Mouse (Mus musculus) thymus, adult 2 months (tissue): ENCODE results near the gene Hk1. TPM values are rescaled to one million over a fixed set of nuclear protein-coding genes. Genes with fewer than 3 reads are reported as not detected.
A peak's percentile ranks its signal among the peaks of the same experiment; 100 is the strongest.

Experiments
- DNase-seq: peaks from one replicate; pipeline ENCODE4 v3.0.0; 2021
- H3K27ac ChIP-seq: fragments of 200-500 bp; 2 replicates; pipeline ENCODE4 v1.5.1; 2012; ENCODE audit warnings: low read length, control low read depth; ENCODE audit not compliant: control insufficient read depth, insufficient read depth
- H3K27me3 ChIP-seq: fragments of 200-500 bp; 2 replicates; pipeline ENCODE4 v1.6.1; 2012; ENCODE audit warnings: mild to moderate bottlenecking, low read length, moderate library complexity, mixed read lengths; ENCODE audit not compliant: control insufficient read depth, insufficient read depth
- H3K36me3 ChIP-seq: fragments of 200-500 bp; 2 replicates; pipeline ENCODE4 v1.6.1; 2012; ENCODE audit warnings: mild to moderate bottlenecking, low read length, moderate library complexity; ENCODE audit not compliant: control insufficient read depth, insufficient read depth
- H3K4me1 ChIP-seq: fragments of 200-500 bp; replicated peaks from 2 replicates; pipeline ENCODE4 v1.6.1; 2012; ENCODE audit warnings: low read length; ENCODE audit not compliant: control insufficient read depth, insufficient read depth
- H3K4me3 ChIP-seq: fragments of 200-500 bp; 2 replicates; pipeline ENCODE4 v1.5.1; 2012; ENCODE audit warnings: mild to moderate bottlenecking, low read length, control low read depth, moderate library complexity; ENCODE audit not compliant: control insufficient read depth, insufficient read depth
- CTCF ChIP-seq: fragments of 200-500 bp; IDR thresholded peaks from 2 replicates; pipeline ENCODE4 v1.5.1; 2012; ENCODE audit warnings: mild to moderate bottlenecking, control low read depth, low read length, moderate library complexity, borderline replicate concordance; ENCODE audit not compliant: control insufficient read depth, poor library complexity, insufficient read depth; ENCODE audit errors: extremely low read depth
- POLR2A ChIP-seq: fragments of 200-500 bp; IDR thresholded peaks from 2 replicates; pipeline ENCODE4 v1.6.1; 2012; ENCODE audit warnings: mild to moderate bottlenecking, low read length, control low read depth, moderate library complexity; ENCODE audit not compliant: control insufficient read depth, poor library complexity, insufficient read depth; ENCODE audit errors: extremely low read depth
- WGBS: fragments of 180-500 bp; shearing (Covaris S2); methylation state at CpG from one replicate; pipeline ENCODE4 v1.1.7; 2018; 5-methylcytosine and 5-hydroxymethylcytosine counted together
- polyA plus RNA-seq: library from polyadenylated mRNA; depleted of rRNA; stranded (reverse); fragments of >200 nt; gene quantifications from 2 replicates; pipeline ENCODE4 v1.2.3, GENCODE M21; 2012

Gene Hk1
- polyA plus RNA-seq, 1 experiment, result 52.1 TPM

- H3K27ac ChIP-seq, result no peak overlapping the region
- 87% methylated on average over 3 of the region's 3 CpGs for WGBS
- TF ChIP-seq CTCF (no peak), POLR2A (no peak)
- H3K36me3 ChIP-seq, result no peaks in the 10 kb centered on the region
- peaks cover 10% of the 10 kb centered on the region; the same call in 1 of the 2 replicates for H3K4me1 ChIP-seq
- no peak overlapping the region for H3K4me3 ChIP-seq
- no peaks in the 10 kb centered on the region for H3K27me3 ChIP-seq
- DNase-seq, result no peak
These were observed 132.6 kb downstream of the Hk1 start for GRCm38 (mm10) chr10:62247156-62247555.

GRCm38 (mm10) chr10:62244067-62244466, 135.6 kb downstream of the Hk1 start:
- no peaks in the 10 kb centered on the region for H3K27me3 ChIP-seq
- no peaks in the 10 kb centered on the region for H3K36me3 ChIP-seq
- H3K27ac ChIP-seq, result no peak overlapping the region
- 93% methylated on average over 9 of the region's 9 CpGs for WGBS
- no peak for DNase-seq
- TF ChIP-seq CTCF (no peak), POLR2A (no peak)
- no peak overlapping the region for H3K4me3 ChIP-seq
- peaks cover 10% of the 10 kb centered on the region; the same call in 1 of the 2 replicates for H3K4me1 ChIP-seq

- 61% methylated on average over 13 of the region's 13 CpGs for WGBS
- no peaks in the 10 kb centered on the region for H3K36me3 ChIP-seq
- TF ChIP-seq CTCF, result no peak
- no peak for TF ChIP-seq POLR2A
- H3K4me1 ChIP-seq, result peaks cover 7% of the 10 kb centered on the region; the same call in 1 of the 2 replicates
- no peaks in the 10 kb centered on the region for H3K27me3 ChIP-seq
- DNase-seq, result peak; percentile 61
- H3K4me3 ChIP-seq, result no peak overlapping the region
- no peak overlapping the region for H3K27ac ChIP-seq
These were observed 136.8 kb downstream of the Hk1 start for GRCm38 (mm10) chr10:62242896-62243295.

GRCm38 (mm10) chr10:62242358-62242757, 137.3 kb downstream of the Hk1 start:
- Histone ChIP-seq H3K36me3 (no peaks in the 10 kb centered on the region), H3K27ac (no peak overlapping the region), H3K4me1 (peaks cover 3% of the 10 kb centered on the region; the same call in 1 of the 2 replicates), H3K4me3 (no peak overlapping the region), H3K27me3 (no peaks in the 10 kb centered on the region)
- no peak for DNase-seq
- no peak for TF ChIP-seq POLR2A
- TF ChIP-seq CTCF, result no peak
- WGBS, result 82% methylated on average over 10 of the region's 10 CpGs

GRCm38 (mm10) chr10:62239270-62239669, 140.4 kb downstream of the Hk1 start:
- H3K4me1 ChIP-seq, result peaks cover 3% of the 10 kb centered on the region; the same call in 1 of the 2 replicates
- TF ChIP-seq CTCF, result no peak
- no peak for TF ChIP-seq POLR2A
- no peak overlapping the region for H3K4me3 ChIP-seq
- WGBS, result 83% methylated on average over 6 of the region's 6 CpGs
- no peaks in the 10 kb centered on the region for H3K27me3 ChIP-seq
- H3K27ac ChIP-seq, result no peak overlapping the region
- no peak for DNase-seq
- H3K36me3 ChIP-seq, result no peaks in the 10 kb centered on the region

GRCm38 (mm10) chr10:62238688-62239087, 141.0 kb downstream of the Hk1 start:
- no peak overlapping the region for H3K4me3 ChIP-seq
- H3K36me3 ChIP-seq, result no peaks in the 10 kb centered on the region
- H3K27ac ChIP-seq, result no peak overlapping the region
- H3K4me1 ChIP-seq, result peaks cover 3% of the 10 kb centered on the region; the same call in 1 of the 2 replicates
- no peak for TF ChIP-seq POLR2A
- no peak for TF ChIP-seq CTCF
- no peak for DNase-seq
- H3K27me3 ChIP-seq, result no peaks in the 10 kb centered on the region
- 99% methylated on average over 3 of the region's 3 CpGs for WGBS

GRCm38 (mm10) chr10:62237205-62237604, 142.5 kb downstream of the Hk1 start:
- DNase-seq, result no peak
- 88% methylated on average over 10 of the region's 10 CpGs for whole genome bisulfite sequencing
- no peak for TF ChIP-seq POLR2A
- TF ChIP-seq CTCF, result no peak
- Histone ChIP-seq H3K4me3 (no peak overlapping the region), H3K27ac (no peak overlapping the region), H3K4me1 (no peaks in the 10 kb centered on the region), H3K27me3 (no peaks in the 10 kb centered on the region), H3K36me3 (no peaks in the 10 kb centered on the region)
